Mouse (Mus musculus) limb, embryonic 11.5 days (tissue): ENCODE results near the gene Nat8f1. TPM values are rescaled to one million over a fixed set of nuclear protein-coding genes. Genes with fewer than 3 reads are reported as not detected.
"Not testable (repeated sequence)": the region's sequence is repeated elsewhere in the genome, so short reads cannot be mapped to it uniquely, and the experiment has no call there.

Experiments
- ATAC-seq: fragments of 200-750 bp; cut with Nextera tagmentation; 2 replicates; pipeline ENCODE4 v1.8.0; 2017; ENCODE audit warnings: low read depth; ENCODE audit not compliant: insufficient number of reproducible peaks, low FRiP score, low TSS enrichment
- DNase-seq: peaks from one replicate; pipeline ENCODE4 v3.0.0-alpha.2; 2015; ENCODE audit warnings: low spot score
- H3K27ac ChIP-seq: fragments of 300-500 bp; sonication (generic); replicated peaks from 2 replicates; pipeline ENCODE4 v1.5.1; 2014; ENCODE audit warnings: low read depth, mild to moderate bottlenecking, low read length
- H3K27me3 ChIP-seq: fragments of 300-500 bp; sonication (generic); 2 replicates; pipeline ENCODE4 v1.6.1; 2014; ENCODE audit warnings: mild to moderate bottlenecking, low read length, mixed read lengths; ENCODE audit not compliant: control insufficient read depth, insufficient read depth
- H3K36me3 ChIP-seq: fragments of 300-500 bp; sonication (generic); 2 replicates; pipeline ENCODE4 v1.6.1; 2014; ENCODE audit warnings: mild to moderate bottlenecking, low read length, moderate library complexity, mixed read lengths; ENCODE audit not compliant: control insufficient read depth, insufficient read depth
- H3K4me1 ChIP-seq: fragments of 300-500 bp; sonication (generic); 2 replicates; pipeline ENCODE4 v1.6.1; 2014; ENCODE audit warnings: low read length, mixed read lengths; ENCODE audit not compliant: control insufficient read depth, insufficient read depth
- H3K4me2 ChIP-seq: fragments of 300-500 bp; sonication (generic); 2 replicates; pipeline ENCODE4 v1.6.1; 2014; ENCODE audit warnings: low read depth, mild to moderate bottlenecking, moderate library complexity; ENCODE audit not compliant: severe bottlenecking
- H3K4me3 ChIP-seq: fragments of 300-500 bp; sonication (generic); 2 replicates; pipeline ENCODE4 v1.5.1; 2014; ENCODE audit warnings: low read depth, low read length
- H3K9ac ChIP-seq: fragments of 300-500 bp; sonication (generic); 2 replicates; pipeline ENCODE4 v1.6.1; 2014; ENCODE audit warnings: mild to moderate bottlenecking, low read length
- H3K9me3 ChIP-seq: fragments of 300-500 bp; sonication (generic); 2 replicates; pipeline ENCODE4 v1.6.1; 2016; ENCODE audit warnings: low read length; ENCODE audit not compliant: control insufficient read depth
- WGBS: fragments of 180-500 bp; shearing (Covaris S2); extraction: QIAGEN DNeasy Blood & Tissue Kit; methylation state at CpG from one replicate; pipeline ENCODE4 v1.1.7; 2014; 5-methylcytosine and 5-hydroxymethylcytosine counted together
- polyA plus RNA-seq: library from polyadenylated mRNA; unstranded; fragments of >200 nt; fragmentation: Nextera tagmentation; extraction: Ambion mirVana; gene quantifications from 2 replicates; pipeline ENCODE4 v1.2.1, GENCODE M21; 2014

Nat8f1 gene
- 3.5 and 4.4 TPM in 2 replicates for polyA plus RNA-seq

DNA sequence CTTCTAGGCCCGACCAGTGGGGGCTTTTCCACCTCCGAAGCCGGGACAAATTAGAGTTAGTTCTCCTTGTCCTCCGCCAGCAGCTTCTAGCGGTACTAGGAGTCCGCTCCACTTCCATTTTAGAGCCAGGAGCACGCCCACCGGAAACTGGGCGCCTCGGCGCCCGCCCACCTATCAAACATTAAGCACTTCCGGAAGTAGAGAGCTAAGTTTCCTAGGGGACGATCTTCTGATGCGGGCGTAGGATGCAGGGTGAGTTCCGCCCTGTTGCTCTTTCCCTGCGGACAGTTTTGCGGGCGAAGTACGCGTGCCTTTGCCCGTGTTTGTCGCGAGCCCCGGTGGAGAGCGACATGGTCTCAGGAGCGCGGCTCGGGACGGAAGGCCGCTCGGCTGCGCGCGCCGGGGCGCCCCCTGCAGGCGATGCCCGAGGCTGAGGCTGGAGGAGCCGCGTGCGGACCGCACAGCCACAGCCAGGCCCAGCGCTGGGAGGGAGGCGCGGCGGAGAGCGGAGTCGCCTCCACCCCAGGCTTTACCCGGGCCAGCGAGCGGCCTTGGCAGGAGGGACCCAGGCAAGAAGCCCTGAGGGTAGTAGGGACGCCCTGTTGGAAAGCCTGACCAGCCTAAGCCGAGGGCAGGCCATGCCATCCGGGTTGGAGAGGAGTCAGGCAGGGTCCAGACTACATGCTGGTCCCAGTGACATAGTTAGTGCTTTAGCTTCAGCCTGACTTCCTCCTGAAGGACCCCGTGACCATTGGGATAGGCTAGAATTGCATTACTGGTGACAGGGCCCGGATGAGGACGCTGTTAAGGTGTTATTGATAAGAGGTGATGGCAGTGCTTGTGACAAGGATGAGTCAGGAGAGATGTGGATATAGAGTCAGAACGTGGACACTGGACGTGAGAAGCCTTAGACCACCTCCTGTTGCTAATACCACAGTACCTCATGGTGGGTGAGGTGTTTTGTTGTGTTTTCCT, at the start of gene Nat8f1:
Gene Nat8f1, minus strand, starts transcription at position 149 of the 975 bp plus-strand sequence.
- H3K9me3 ChIP-seq, H3K4me1 ChIP-seq, H3K27me3 ChIP-seq, H3K36me3 ChIP-seq: not testable (repeated sequence)
- Histone ChIP-seq H3K4me2 (peak within 1 kb of the TSS; percentile 75), H3K9ac (peak within 1 kb of the TSS; percentile 75), H3K4me3 (peak within 1 kb of the TSS; percentile 55), H3K27ac (peak within 1 kb of the TSS; percentile 73)
- under 1% methylated on average over 57 of the region's 61 CpGs for WGBS
- DNase-seq (peak; percentile 90), ATAC-seq (peak; percentile 94)

GRCm38 (mm10) chr6:85961101-85962091, 45.9 kb upstream of the Nat8f1 start, which contains the start of gene Dusp11:
Dusp11 (minus strand) TSS chr6:85961667.
- WGBS: under 1% methylated on average over 70 of the region's 70 CpGs
- ATAC-seq: peak; percentile 97
- no peaks in the 10 kb centered on the region for H3K27me3 ChIP-seq
- H3K4me3 ChIP-seq: peak within 1 kb of the TSS; percentile 89
- peak within 1 kb of the TSS; percentile 97 for H3K27ac ChIP-seq
- H3K9ac ChIP-seq: peak within 1 kb of the TSS; percentile 91
- peaks cover 2% of the 10 kb centered on the region; the same call in 1 of the 2 replicates for H3K36me3 ChIP-seq
- peak; percentile 92 for DNase-seq
- peaks cover 5% of the 10 kb centered on the region; the same call in 1 of the 2 replicates for H3K4me1 ChIP-seq
- peak within 1 kb of the TSS; percentile 78 for H3K4me2 ChIP-seq
- H3K9me3 ChIP-seq: no peaks in the 10 kb centered on the region

GRCm38 (mm10) chr6:85957581-85957980, 42.1 kb upstream of the Nat8f1 start:
- no peak overlapping the region for H3K9ac ChIP-seq
- WGBS: 91% methylated on average over 3 of the region's 3 CpGs
- no peak overlapping the region for H3K4me2 ChIP-seq
- peaks cover 12% of the 10 kb centered on the region; the same call in 1 of the 2 replicates for H3K36me3 ChIP-seq
- no peak overlapping the region for H3K4me3 ChIP-seq
- H3K4me1 ChIP-seq: peaks cover 5% of the 10 kb centered on the region; the same call in 1 of the 2 replicates
- ATAC-seq (no peak), DNase-seq (no peak)
- no peaks in the 10 kb centered on the region for H3K27me3 ChIP-seq
- no peaks in the 10 kb centered on the region for H3K9me3 ChIP-seq
- no peak overlapping the region for H3K27ac ChIP-seq

DNA sequence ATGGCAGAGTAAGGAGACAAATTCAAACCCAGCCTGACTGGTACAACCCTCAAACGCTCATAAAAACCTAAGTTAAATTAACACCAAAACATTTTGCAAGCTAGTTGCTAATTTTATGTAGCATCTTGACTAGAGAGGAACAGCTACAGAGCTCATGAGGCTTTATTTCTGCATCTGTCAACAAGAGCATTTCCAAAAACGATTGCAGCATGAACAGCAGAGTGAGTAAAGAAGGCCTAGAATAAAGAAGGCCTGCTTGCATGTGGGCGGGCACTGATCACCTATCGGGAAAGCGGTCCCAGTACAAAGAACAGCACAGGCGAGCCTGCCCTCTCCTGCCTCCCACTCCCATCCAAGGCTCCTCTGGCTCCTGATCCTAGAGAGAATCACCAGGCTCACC, 33.1 kb upstream of the Nat8f1 start:
- 87% methylated on average over 6 of the region's 6 CpGs for WGBS
- Histone ChIP-seq H3K27ac (no peak overlapping the region), H3K9me3 (no peaks in the 10 kb centered on the region), H3K9ac (no peak overlapping the region), H3K4me1 (no peaks in the 10 kb centered on the region), H3K4me2 (no peak overlapping the region), H3K27me3 (no peaks in the 10 kb centered on the region), H3K36me3 (peaks cover 11% of the 10 kb centered on the region), H3K4me3 (no peak overlapping the region)
- DNase-seq: no peak
- no peak for ATAC-seq

DNA sequence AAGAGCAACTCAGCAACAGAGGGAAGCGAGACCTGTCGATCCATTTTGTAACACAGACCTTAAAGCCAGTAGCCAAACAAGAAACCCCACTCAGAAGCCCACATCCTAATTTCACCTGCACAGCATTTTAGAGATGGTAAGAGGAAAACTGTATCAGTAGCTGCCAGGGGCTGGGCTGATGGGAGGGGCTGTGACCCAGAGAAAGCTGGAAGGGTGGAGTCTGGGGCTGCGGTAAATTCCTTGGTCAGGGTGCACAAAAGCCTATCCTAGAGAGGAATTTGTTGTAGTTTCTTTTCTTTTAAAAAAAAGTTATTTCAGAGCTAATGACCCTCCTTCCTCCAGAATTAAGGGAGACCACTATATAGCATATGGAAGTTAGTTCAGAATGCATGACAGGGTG, 27.0 kb upstream of the Nat8f1 start:
- no peaks in the 10 kb centered on the region for H3K9me3 ChIP-seq
- no peak overlapping the region for H3K4me3 ChIP-seq
- no peak for DNase-seq
- no peaks in the 10 kb centered on the region for H3K27me3 ChIP-seq
- ATAC-seq: no peak
- H3K27ac ChIP-seq: no peak overlapping the region
- no peak overlapping the region for H3K4me2 ChIP-seq
- peaks cover 11% of the 10 kb centered on the region; the same call in 1 of the 2 replicates for H3K36me3 ChIP-seq
- no peak overlapping the region for H3K9ac ChIP-seq
- 96% methylated on average over 3 of the region's 3 CpGs for WGBS
- no peaks in the 10 kb centered on the region for H3K4me1 ChIP-seq

DNA sequence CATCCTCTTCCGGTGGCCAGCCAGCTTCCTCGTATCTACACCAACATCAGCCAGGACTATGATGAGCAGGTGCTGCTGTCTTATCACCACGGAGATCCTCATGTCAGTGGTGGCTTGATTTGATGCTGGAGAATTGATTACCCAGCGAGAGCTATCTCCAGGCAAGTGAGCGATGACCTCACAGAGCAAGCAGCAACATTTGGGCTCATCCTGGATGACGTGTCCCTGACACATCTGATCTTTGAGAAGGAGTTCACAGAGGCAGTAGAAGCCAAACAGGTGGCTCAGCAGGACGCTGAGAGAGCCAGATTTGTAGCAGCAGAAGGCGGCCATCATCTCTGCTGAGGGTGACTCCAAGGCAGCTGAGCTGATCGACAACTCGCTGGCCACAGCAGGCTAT, 23.2 kb upstream of the Nat8f1 start:
- ATAC-seq (no peak), DNase-seq (no peak)
- Histone ChIP-seq H3K4me2 (no peak overlapping the region), H3K36me3 (no peaks in the 10 kb centered on the region; the same call in 1 of the 2 replicates), H3K4me1 (no peaks in the 10 kb centered on the region), H3K4me3 (no peak overlapping the region), H3K9ac (no peak overlapping the region), H3K27ac (no peak overlapping the region), H3K9me3 (no peaks in the 10 kb centered on the region), H3K27me3 (no peaks in the 10 kb centered on the region)
- WGBS: 73% methylated on average over 10 of the region's 10 CpGs

DNA sequence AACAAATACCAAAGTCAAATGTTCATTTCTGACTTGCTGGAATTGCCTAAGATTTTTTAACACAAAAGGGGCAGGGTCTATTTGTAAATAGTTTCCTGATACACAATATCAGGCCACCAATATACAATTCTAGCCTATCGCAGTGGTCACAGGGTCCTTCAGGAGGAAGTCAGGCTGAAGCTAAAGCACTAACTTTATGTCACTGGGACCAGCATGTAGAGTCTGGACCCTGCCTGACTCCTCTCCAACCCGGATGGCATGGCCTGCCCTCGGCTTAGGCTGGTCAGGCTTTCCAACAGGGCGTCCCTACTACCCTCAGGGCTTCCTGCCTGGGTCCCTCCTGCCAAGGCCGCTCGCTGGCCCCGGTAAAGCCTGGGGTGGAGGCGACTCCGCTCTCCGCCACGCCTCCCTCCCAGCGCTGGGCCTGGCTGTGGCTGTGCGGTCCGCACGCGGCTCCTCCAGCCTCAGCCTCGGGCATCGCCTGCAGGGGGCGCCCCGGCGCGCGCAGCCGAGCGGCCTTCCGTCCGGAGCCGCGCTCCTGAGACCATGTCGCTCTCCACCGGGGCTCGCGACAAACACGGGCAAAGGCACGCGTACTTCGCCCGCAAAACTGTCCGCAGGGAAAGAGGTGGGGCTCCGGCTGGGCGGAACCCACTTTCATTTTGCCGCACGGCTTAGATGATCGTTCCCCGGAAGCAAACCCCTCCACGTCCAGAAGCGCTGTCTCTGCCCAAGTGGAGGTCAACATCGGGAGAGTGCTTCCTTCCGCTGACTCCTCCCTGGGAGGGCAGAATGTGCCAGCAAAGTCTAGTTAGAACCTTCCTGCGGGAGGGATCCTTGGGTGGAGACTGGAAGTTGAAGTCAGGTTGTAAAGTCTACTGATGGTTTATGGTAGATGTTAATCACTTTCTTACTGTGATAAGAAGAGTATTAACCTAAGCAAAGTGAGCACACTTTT, 21.3 kb upstream of the Nat8f1 start:
- WGBS: 2% methylated on average over 45 of the region's 50 CpGs
- not testable (repeated sequence) for H3K27me3 ChIP-seq, H3K9me3 ChIP-seq, H3K4me1 ChIP-seq, H3K36me3 ChIP-seq, H3K27ac ChIP-seq
- H3K4me3 ChIP-seq: peak overlapping the region; percentile 35
- peak overlapping the region; percentile 52 for H3K9ac ChIP-seq
- ATAC-seq (peak; percentile 91), DNase-seq (peak; percentile 78)
- H3K4me2 ChIP-seq: peak overlapping the region; percentile 41
